Mouse (Mus musculus): Measurements from ENCODE around the gene Hist1h1e. TPM values are rescaled to one million over a fixed set of nuclear protein-coding genes. Genes with fewer than 3 reads are reported as not detected.
"Not testable (repeated sequence)": the region's sequence is repeated elsewhere in the genome, so short reads cannot be mapped to it uniquely, and the experiment has no call there.

Hist1h1e gene
- total RNA-seq, 2 experiments from 2014 or later: 307 to 345 TPM

DNA sequence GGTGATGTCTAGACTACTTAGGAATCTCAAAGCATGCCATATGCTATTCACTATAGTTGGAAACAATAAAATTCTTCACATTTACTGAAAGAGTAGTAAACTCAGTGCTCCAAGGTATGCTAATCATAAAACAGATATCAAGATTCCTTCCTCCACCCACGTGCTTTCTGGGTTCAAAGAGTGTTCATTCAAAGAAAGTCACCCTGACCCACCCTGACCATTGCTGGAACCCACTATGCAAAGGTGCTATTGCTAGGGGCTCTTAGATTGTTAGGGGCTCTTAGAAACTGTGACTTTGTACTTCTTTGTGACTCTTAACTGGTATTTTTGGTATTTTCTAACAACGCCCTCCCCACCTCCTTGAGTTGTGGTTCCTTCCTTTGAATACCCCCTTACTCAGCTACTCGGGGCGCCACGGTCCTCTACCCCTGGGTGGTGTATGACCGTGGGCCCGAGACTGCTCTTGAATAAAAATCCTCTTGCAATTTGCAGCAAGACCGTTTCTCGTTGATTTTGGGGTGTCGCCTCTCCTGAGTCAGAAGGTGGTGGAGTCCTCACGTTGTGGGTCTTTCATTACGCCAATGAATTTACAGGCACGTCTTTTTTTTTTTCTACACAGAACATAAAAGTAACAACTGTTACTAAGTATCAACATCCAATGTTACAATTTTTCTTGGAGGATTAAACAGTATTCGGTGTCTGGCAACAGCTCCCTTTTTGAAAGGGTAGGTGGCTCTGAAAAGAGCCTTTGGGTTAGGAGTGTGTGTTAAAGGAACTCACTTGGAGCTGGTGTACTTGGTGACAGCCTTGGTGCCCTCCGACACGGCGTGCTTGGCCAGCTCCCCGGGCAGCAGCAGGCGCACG, 49.1 kb downstream of the Hist1h1e start:
- not testable (repeated sequence) for DNase-seq (ENCODE audit: low spot score in 2 of 2)

- no peak for DNase-seq (ENCODE audit: low spot score in 2 of 2)
Observed at GRCm38 (mm10) chr13:23572218-23573033, 49.9 kb downstream of the Hist1h1e start.

DNA sequence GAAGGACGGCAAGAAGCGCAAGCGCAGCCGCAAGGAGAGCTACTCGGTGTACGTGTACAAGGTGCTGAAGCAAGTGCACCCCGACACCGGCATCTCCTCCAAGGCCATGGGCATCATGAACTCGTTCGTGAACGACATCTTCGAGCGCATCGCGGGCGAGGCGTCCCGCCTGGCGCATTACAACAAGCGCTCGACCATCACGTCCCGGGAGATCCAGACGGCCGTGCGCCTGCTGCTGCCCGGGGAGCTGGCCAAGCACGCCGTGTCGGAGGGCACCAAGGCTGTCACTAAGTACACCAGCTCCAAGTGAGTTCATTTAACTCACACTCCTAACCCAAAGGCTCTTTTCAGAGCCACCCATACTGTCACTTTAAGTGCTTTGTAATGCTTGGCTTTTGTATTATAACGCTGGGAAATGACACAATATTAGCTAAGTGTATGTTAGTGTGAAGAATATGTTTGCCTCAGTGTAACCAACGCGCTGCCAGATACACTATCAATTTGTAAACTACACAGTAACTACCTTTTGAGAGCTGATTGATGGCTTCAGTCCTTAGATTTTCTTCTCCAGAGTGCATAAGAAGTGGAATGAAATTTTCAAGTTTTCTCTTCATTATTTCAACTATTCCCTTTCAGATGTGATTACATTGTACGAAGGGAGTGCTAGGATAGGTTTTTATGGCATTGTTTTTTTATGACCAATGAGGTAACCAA, 50.7 kb downstream of the Hist1h1e start:
- DNase-seq (ENCODE audit: low spot score in 2 of 2): not testable (repeated sequence)

GRCm38 (mm10) chr13:23571022-23571503, 51.3 kb downstream of the Hist1h1e start, which contains the start of the genes Hist1h2ae and Hist1h2bg:
Hist1h2ae (minus strand) TSS chr13:23571220.
Hist1h2bg (plus strand) TSS chr13:23571396.
- DNase-seq (ENCODE audit: low spot score in 2 of 2): peak in 1 of 2 experiments; percentile 53

Small RNA genes lying within 50 kb of the gene (microRNA-seq; reads per million reads assigned to microRNA genes)
- gene Gm44359: not detected
- not detected for gene Gm44394

Other genes with a start within 250 kb of the Hist1h1e start
- gene Abt1, start 198.7 kb downstream of the Hist1h1e start, total RNA-seq (2021): 1 to 10 TPM; 6.2 to 6.6 TPM
- not detected for gene Btn1a1, start 156.7 kb downstream of the Hist1h1e start, total RNA-seq (2021)
- under 1 TPM in 1 of 2 experiments, not detected in 1; 0.23 TPM for gene Btn2a2, start 133.7 kb downstream of the Hist1h1e start, total RNA-seq (2021)
- gene Hist1h4h, start 91.5 kb downstream of the Hist1h1e start, total RNA-seq (2021): 100 to 1,000 TPM; 761 to 939 TPM
- 100 to 1,000 TPM; 329 to 395 TPM for gene Hist1h2af, start 88.7 kb downstream of the Hist1h1e start, total RNA-seq (2021)
- 100 to 1,000 TPM; 100 to 143 TPM for gene Hist1h3g, start 87.1 kb downstream of the Hist1h1e start, total RNA-seq (2021)
- 10 to 100 TPM; 18.5 to 24.9 TPM for gene Hist1h2bh, start 79.2 kb downstream of the Hist1h1e start, total RNA-seq (2021)
- gene Hist1h3f, start 78.5 kb downstream of the Hist1h1e start, total RNA-seq (2021): 100 to 1,000 TPM in 1 of 2 experiments, 10 to 100 TPM in 1; 92.1 to 134 TPM
- gene Hist1h4f, start 70.9 kb downstream of the Hist1h1e start, total RNA-seq (2021): 100 to 1,000 TPM; 613 to 773 TPM
- 10 to 100 TPM; 34.6 to 45.9 TPM for gene Hist1h1d, start 69.3 kb downstream of the Hist1h1e start, total RNA-seq (2021)
- gene Hist1h3e, start 60.2 kb downstream of the Hist1h1e start, total RNA-seq (2021): 100 to 1,000 TPM; 232 to 273 TPM
- 10 to 100 TPM; 63.6 to 92.7 TPM for gene Hist1h2ae, start 51.3 kb downstream of the Hist1h1e start, total RNA-seq (2021)
- gene Hist1h2bg, start 51.2 kb downstream of the Hist1h1e start, total RNA-seq (2021): 100 to 1,000 TPM; 491 to 581 TPM
- gene Hist1h2bf, start 48.4 kb downstream of the Hist1h1e start, total RNA-seq (2021): 100 to 1,000 TPM; 240 to 292 TPM
- 10 to 100 TPM; 51.6 to 79.2 TPM for gene Hist1h2ad, start 48.2 kb downstream of the Hist1h1e start, total RNA-seq (2021)
- 10 to 100 TPM; 55.2 to 69.3 TPM for gene Hist1h3d, start 46.8 kb downstream of the Hist1h1e start, total RNA-seq (2021)
- 100 to 1,000 TPM; 302 to 338 TPM for gene Hist1h4d, start 41.0 kb downstream of the Hist1h1e start, total RNA-seq (2021)
- gene Hist1h2be, start 1.4 kb downstream of the Hist1h1e start, total RNA-seq (2021): 10 to 100 TPM; 40.8 to 47.6 TPM
- gene Hist1h2ac, start 61.4 kb upstream of the Hist1h1e start, total RNA-seq (2021): 10 to 100 TPM; 12.7 to 14.2 TPM
- gene Hist1h2bc, start 61.6 kb upstream of the Hist1h1e start, total RNA-seq (2021): 10 to 100 TPM; 71.7 to 84.0 TPM
- 1 to 10 TPM; 1.3 to 1.6 TPM for gene Hist1h1t, start 73.3 kb upstream of the Hist1h1e start, total RNA-seq (2021)
- gene Hist1h4c, start 75.9 kb upstream of the Hist1h1e start, total RNA-seq (2021): 100 to 1,000 TPM; 206 to 241 TPM
- gene Hfe, start 88.3 kb upstream of the Hist1h1e start, total RNA-seq (2021): 1 to 10 TPM; 5.9 to 6.6 TPM
- gene Hist1h1c, start 116.2 kb upstream of the Hist1h1e start, total RNA-seq (2021): 100 to 1,000 TPM; 462 to 585 TPM
- 100 to 1,000 TPM; 162 to 207 TPM for gene Hist1h3c, start 123.0 kb upstream of the Hist1h1e start, total RNA-seq (2021)
- 100 to 1,000 TPM; 215 to 270 TPM for gene Hist1h2bb, start 124.2 kb upstream of the Hist1h1e start, total RNA-seq (2021)
- 100 to 1,000 TPM; 390 to 456 TPM for gene Hist1h2ab, start 128.6 kb upstream of the Hist1h1e start, total RNA-seq (2021)
- gene Hist1h3b, start 129.7 kb upstream of the Hist1h1e start, total RNA-seq (2021): 100 to 1,000 TPM; 433 to 519 TPM
- 100 to 1,000 TPM; 298 to 366 TPM for gene Hist1h4b, start 134.5 kb upstream of the Hist1h1e start, total RNA-seq (2021)
- gene Hist1h4a, start 138.7 kb upstream of the Hist1h1e start, total RNA-seq (2021): 100 to 1,000 TPM; 369 to 391 TPM
- 100 to 1,000 TPM; 353 to 457 TPM for gene Hist1h3a, start 139.8 kb upstream of the Hist1h1e start, total RNA-seq (2021)
- 100 to 1,000 TPM; 271 to 321 TPM for gene Hist1h1a, start 141.1 kb upstream of the Hist1h1e start, total RNA-seq (2021)
- not detected for gene Trim38, start 147.4 kb upstream of the Hist1h1e start, total RNA-seq (2021)
- gene Slc17a2, start 184.4 kb upstream of the Hist1h1e start, total RNA-seq (2021): under 1 TPM in 1 of 2 experiments, not detected in 1; 0.31 TPM
- under 1 TPM; 0.17 to 0.18 TPM for gene Slc17a3, start 216.9 kb upstream of the Hist1h1e start, total RNA-seq (2021)
- gene Slc17a1, start 245.2 kb upstream of the Hist1h1e start, total RNA-seq (2021): not detected